Mouse (Mus musculus) kidney, postnatal 36 days (tissue): ENCODE measurements around the gene Rnf152.

Experiments used
- DNase-seq, 2 experiments: peaks; one replicate each; pipeline ENCODE4 v3.0.0; 2021 to 2022; ENCODE audit warnings: mixed read lengths in 2 of 2

Rnf152 gene

GRCm38 (mm10) chr1:105356291-105357011 is at the start of gene Rnf152:
Rnf152 (minus strand) TSS chr1:105356710.
- DNase-seq = peak; percentile 75 to 86

- no peak for DNase-seq
Measured at GRCm38 (mm10) chr1:105402853-105403252, 46.3 kb upstream of the Rnf152 start.

GRCm38 (mm10) chr1:105384141-105384937 is 27.8 kb upstream of the Rnf152 start:
- DNase-seq = peak; percentile 48 to 56

GRCm38 (mm10) chr1:105377546-105377945 is 21.0 kb upstream of the Rnf152 start:
- DNase-seq = no peak

- no peak for DNase-seq
Measured at GRCm38 (mm10) chr1:105374618-105375017, 18.1 kb upstream of the Rnf152 start.

GRCm38 (mm10) chr1:105362701-105363100 is 6.2 kb upstream of the Rnf152 start:
- peak in 1 of 2 experiments; percentile 32 for DNase-seq

GRCm38 (mm10) chr1:105358896-105359295 is 2.4 kb upstream of the Rnf152 start:
- DNase-seq = peak in 1 of 2 experiments; percentile 28

GRCm38 (mm10) chr1:105355910-105356290 is 610 bp downstream of the Rnf152 start:
- peak; percentile 47 to 63 for DNase-seq

- peak; percentile 20 to 59 for DNase-seq
Measured at GRCm38 (mm10) chr1:105354901-105355891, 1.3 kb downstream of the Rnf152 start.

- DNase-seq = no peak
Measured at GRCm38 (mm10) chr1:105351806-105352205, 4.7 kb downstream of the Rnf152 start.

- no peak for DNase-seq
Measured at GRCm38 (mm10) chr1:105342305-105342704, 14.2 kb downstream of the Rnf152 start.

- DNase-seq = no peak
Measured at GRCm38 (mm10) chr1:105340943-105341342, 15.6 kb downstream of the Rnf152 start.

- DNase-seq = peak; percentile 11 to 43
Measured at GRCm38 (mm10) chr1:105337397-105337796, 19.1 kb downstream of the Rnf152 start.

- DNase-seq = peak; percentile 73 to 83
Measured at GRCm38 (mm10) chr1:105336096-105336495, 20.4 kb downstream of the Rnf152 start.

GRCm38 (mm10) chr1:105332087-105332731 is 24.3 kb downstream of the Rnf152 start:
- DNase-seq = peak; percentile 56 to 68

- no peak for DNase-seq
Measured at GRCm38 (mm10) chr1:105331605-105332004, 24.9 kb downstream of the Rnf152 start.

- DNase-seq = no peak
Measured at GRCm38 (mm10) chr1:105330581-105331320, 25.8 kb downstream of the Rnf152 start.

GRCm38 (mm10) chr1:105327789-105328188 is 28.7 kb downstream of the Rnf152 start:
- DNase-seq = no peak

GRCm38 (mm10) chr1:105324636-105325035 is 31.9 kb downstream of the Rnf152 start:
- DNase-seq = no peak

- DNase-seq = no peak
Measured at GRCm38 (mm10) chr1:105314010-105314800, 42.3 kb downstream of the Rnf152 start.

GRCm38 (mm10) chr1:105312601-105312901 is 44.0 kb downstream of the Rnf152 start:
- DNase-seq = no peak
